Mouse (Mus musculus) ovary, adult 18-20 months (tissue): ENCODE measurements at regions not wholly inside any gene's neighbourhood (a gene's known extent, or its start where the extent isn't known, plus 50 kb on each side); places are given as distances from the start of the nearest gene placed in this dataset.

ENCODE experiments used
- DNase-seq: peaks from one replicate; pipeline ENCODE4 v3.0.0; 2022; ENCODE audit warnings: low spot score, mixed read lengths

DNA sequence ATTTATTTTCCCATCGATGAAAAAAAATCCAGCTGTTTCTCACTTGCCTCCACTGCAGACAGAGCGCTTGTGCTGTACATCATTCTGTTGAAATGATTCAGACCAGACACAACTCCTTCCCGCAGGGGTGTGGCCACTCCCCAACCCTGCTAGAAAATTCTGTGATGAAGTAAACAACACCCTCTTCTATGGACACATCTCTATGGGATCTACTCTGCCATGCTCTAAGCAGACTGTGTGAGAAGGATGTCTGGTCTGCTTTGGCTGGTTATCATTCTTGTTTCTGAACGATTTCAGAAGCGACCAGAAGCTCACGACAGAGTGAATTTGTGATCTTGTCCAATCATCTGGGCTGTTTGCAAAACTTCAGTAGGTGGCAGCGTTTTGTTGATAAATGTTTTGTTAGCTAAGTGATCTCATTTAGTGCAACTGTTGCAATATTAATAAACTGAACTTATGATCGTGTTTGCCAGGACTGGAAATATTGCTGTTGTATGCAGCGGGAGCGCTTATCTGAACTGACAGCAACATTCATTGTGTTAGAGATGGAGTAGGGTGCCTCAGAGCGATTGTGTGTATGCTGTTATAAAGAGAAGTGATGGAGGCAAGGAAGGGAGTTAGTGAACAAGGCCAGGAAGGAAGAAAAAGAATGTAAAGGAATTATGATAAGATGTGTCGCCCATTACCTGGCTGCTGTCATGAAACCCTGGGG lies 605.2 kb upstream of the Nox3 start:
- DNase-seq, result no peak

DNA sequence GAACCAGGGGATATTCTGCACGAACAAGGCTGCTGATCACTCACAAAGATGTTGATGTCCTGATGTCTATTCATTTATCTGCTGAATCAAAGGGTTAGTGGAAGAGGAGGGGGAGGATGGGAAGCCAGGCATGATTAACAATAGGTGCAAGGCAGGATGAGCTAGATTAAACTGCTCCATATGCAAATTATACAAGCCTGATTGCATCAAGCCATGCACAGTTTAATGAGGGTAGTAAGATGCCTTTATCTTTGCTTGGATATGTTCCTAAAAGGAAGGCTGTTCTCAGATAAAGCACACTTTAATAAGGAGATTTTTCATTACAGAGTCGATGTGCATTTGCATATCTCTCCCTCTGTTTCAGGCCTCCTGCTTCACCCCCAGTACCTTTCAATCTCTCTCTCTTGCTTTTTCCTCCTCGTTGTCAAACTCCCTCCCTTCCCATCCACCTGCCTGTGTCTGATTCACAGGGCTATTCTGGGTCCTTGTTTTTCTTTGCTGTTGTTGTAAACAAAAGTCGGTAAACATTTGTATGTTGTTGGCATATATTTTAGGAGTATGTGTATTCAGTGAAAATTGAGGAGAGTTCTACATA lies 615.8 kb upstream of the Nox3 start:
- no peak for DNase-seq

DNA sequence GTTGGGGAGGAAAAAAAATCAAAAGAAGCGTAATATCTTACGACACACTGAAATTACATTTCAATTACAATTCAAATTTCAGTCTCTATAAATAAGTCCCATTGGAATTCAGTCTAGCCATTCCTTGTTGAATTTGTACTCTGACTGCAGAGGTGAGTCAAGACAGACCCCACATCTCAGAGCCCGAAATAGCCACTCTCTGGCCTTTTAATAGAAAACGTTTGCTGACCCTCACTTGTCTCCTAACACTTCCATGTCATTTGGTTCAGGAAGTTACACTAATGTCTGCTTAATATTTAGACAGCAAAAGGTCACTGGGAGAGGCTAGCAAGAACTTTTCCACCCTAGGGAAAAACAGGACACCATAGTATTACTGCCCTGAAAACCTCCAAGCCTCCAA lies 623.1 kb upstream of the Nox3 start:
- DNase-seq, result no peak

DNA sequence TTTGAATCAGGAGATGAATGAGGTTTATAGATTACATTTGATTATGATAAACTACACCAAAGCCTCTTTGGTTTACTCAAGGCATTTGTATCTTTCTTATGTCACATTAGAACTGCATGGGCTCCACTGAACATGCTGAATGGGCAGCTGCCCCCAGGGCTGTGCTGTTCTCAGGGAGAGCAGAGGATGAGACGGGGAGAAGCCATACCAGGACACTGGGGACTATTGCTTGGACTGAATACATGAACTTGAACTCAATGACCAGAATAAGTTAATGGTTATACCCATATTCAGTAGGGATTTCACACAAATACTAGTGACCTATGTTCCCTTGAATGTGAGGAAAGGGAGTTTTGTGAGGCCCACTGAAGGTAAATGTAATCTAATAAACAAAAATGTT lies 632.7 kb upstream of the Nox3 start:
- DNase-seq, result no peak

DNA sequence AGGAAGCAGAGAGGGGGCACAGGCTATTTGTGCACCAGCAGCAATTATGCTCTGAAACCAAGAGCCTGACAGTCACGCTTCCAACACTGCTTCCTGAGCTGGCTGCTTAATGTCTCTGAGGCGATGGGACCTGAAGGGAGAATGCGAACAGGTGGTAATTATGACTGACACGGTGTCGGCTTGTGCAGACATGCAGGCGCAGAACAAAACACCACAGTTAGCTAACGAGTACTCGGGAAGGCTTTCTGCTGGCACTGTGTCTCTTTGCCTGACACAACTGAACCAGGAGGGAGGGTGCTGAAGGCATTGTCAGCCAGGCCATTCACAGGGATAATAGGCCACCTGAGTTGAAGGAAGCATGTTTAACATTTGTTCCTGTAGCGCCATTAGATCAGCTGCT lies 635.6 kb upstream of the Nox3 start:
- no peak for DNase-seq

DNA sequence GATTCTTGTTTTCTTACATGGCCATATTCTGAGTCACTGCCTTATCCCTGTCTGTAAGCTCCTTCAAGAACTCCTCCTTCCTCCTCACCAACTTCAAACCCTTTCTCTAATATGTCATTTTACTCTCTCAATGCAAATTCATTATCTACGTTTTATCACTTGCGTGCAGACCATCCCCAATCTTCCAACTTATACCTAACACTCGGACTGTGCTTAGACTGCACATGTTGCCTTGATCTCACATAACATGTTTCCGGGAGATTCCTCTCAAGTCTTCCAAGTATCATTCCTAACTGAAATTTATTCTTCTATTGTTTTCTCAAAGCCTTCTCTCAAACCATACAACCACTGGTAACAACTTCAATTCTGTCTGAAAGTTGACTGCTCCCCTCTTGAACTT lies 637.0 kb upstream of the Nox3 start:
- DNase-seq, result no peak

DNA sequence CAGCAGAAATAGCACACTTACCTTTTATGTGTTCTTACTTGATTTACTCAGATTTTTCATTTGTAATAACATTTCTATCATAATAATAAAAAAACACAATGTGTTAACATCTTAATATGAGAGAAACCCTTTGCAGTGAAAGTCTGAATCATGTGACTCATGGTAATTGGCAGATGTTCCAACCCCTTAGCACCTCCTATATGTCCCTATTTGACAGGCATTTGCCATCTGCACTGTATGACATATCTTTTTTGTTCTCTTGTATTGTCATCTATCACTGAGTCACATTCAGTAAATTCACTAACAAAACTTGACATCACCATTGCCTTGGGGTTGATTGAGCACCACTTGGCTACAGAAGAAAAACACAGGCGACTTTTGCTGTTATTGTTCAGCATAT lies 641.1 kb upstream of the Arid1b start:
- no peak for DNase-seq

DNA sequence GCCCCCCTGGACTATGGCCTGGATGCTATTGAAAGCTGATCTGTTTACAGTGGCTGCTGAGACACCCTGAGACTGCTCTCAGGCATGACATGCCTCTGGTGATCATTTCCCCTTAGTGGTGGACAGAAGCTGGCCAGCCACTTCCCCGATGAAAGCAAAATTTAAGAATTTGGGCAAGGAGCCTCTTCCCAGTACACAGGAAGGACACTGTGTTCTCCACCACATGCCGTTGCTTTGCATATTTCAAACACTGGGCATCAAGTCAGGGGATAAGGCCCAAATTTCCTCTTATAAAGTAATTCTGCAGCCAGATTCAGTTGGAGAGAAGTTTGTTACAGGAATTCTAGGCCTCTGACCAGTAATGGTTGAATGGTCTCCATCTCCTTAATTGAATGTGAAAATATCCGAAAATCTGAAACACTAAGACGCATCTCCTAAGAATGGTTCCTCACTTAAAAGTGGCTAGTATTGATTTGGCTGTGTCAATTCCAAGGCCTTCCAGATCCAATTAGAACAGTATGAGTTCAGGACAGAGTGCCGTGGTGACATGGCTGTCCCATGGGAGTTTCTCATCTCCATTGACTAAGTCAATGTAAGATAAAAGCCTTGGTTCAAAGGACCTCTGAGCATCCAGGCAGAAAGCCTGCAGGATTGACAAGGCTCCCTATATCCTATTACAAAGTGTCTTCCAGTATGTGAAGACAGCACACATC lies 638.5 kb upstream of the Arid1b start:
- DNase-seq, result no peak

DNA sequence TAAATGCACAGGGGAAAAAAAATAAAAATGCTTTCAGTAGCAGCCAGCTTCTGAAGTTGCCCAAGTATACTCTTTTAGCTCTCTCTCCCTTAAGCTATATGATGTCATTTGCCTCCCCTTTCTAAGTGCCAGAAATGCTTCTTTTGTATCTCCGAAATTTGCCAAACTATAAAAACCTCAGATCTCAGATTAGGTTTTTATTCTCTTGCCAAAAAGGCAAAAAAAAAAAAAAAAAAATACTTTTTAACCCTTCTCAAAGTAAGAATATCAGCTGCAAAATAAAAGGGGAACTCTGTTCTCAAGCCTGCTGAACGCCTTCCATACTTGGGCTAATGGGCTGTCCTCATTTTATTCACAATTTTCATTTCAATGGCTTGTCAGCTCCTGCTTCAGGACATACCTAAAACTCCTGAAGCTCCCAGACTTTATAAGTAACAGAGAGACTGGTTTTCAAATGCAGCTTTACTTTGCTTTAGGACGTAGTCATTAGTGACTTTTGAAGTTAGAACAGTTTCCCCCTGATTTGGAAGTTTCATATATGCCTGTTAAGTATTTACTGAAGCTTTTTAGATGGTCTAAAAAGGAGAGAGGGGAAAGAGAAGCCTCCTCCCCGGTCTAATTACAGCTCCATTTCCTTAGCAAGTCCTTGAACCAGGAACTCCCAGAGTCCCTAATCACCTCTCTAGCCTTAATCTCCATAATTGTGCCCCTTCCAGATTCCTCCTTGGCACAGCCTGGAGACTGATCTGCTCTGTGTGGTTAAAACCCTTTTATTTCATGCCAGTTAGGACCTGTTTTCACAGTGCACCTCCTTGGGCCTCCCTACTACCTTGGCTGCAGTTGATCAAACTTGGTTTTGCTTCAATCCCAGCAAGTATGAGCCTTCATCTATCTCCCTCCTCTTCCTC lies 633.5 kb upstream of the Arid1b start:
- DNase-seq, result no peak

DNA sequence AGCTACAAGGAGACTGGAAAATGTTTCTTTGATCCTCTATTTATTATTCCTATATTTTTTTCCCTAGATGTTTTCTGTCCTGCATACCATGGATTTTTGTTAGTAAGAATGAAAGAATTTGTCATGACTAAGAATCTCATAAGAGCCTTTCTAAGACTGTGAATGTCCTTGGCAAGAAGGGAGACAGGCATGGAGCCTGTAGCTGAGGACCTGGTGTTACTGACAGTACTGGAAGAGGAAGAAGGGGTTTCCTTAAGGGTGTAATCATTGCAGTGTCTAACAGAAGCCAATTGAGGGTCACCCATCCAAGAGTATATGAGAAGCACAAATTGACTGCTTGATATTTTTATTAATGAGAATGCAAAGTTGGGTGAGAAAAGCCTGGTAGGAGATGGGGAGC lies 628.3 kb upstream of the Arid1b start:
- DNase-seq, result no peak

DNA sequence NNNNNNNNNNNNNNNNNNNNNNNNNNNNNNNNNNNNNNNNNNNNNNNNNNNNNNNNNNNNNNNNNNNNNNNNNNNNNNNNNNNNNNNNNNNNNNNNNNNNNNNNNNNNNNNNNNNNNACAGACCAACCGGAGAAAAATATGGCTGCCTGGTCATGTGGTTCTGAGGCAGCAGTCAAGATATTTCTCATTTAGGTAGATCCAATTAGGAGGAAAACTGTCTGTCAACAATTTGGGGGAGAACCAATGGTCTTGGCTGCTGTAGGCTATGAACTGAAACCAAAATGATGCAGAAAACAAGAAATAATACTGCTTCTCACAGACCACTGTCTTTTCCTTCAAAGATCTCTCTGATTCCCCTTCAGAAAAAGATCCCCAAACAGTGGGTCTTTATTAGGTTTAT lies 613.7 kb upstream of the Arid1b start:
- no peak for DNase-seq

DNA sequence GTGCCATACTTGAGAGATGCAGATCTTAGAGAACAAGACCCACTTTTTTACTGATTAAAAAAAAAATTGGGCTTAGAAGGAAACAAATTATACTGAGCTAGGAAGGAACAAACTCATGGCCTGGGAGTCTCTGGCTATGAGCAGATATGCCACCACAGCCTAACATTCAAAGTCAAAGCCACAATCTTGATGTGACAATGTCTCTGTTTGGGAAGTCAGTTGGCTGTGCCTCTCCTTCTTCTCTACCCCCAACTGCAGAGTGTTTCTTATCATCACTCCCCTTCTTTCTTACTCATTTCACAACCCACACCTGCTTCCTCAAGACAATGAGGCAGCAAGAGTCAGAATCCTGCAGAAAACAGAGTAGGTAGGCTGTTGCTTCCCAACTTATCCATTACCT lies 613.3 kb upstream of the Arid1b start:
- DNase-seq, result no peak

DNA sequence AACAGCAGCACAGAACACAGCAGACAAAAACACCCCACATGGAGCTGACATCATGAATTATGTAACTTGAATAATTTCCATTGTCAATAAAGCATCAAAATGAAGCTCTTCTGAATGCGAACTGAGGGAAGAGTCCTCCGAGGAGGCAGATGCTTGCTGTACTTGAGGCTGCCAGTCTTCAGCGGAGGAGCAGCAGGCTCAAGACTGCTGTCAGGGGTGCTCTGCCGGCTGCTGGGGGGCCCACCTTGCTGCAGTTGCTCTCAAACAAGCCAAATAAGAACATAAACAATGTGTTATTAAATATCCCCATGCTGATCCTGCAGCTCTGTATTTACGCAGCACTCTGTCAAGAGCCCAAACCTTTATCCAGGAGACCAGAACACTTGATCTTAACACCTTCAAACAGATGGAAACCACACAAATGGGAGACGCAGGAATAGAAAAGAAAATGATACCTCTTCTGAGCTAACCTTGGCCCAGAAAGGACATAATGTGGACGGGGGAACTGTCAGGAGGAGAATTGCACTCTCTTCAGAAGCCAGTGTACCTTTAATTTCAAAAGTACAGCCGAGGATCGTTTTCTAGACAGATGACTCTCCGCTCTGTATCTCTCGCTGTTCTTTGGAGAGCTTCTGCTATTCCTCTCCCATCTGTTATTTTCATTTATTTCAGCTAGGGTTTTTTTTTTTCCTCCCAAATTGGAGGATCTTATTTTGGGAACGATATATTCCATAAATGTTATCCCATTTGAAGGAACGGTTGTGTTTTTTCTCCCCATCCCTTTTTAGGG lies 612.0 kb upstream of the Arid1b start:
- DNase-seq, result no peak

DNA sequence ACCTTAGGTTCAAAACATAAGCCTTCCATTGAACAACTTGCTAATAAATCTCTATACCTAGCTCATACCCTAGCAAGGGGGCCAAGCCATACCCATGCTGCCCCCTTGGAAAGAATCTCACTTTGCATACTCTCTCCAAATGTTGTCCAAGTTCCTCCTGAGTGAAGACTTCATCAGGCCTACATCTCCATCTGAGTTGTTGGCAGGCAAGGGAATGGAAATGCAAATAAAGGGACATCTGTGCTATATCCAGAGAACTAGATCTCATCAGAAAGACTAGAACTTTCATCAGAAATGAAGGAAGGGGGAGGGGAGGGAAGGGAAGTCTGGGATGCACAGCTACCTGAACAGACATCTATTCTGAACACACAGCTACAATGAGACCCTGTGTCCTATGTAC lies 611.4 kb upstream of the Arid1b start:
- no peak for DNase-seq

DNA sequence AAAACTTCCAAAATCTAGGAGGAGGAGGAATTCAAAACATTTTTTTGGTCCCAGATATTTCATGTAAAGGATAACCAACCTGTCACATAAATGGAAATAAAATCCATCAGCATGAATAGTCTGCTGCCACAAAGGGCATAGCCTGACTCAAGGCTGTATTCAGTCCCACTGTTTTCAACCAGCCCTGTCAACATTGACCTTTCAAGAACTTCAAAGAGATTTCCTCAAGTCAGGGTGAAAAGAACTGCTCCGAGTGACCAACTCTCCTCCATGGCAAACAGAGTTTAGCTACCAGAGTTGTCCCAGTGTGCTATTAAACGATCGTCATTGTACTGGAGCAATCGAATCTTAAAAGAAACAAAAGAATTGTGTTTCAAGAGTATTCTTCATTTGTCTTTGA lies 606.5 kb upstream of the Arid1b start:
- DNase-seq, result no peak

DNA sequence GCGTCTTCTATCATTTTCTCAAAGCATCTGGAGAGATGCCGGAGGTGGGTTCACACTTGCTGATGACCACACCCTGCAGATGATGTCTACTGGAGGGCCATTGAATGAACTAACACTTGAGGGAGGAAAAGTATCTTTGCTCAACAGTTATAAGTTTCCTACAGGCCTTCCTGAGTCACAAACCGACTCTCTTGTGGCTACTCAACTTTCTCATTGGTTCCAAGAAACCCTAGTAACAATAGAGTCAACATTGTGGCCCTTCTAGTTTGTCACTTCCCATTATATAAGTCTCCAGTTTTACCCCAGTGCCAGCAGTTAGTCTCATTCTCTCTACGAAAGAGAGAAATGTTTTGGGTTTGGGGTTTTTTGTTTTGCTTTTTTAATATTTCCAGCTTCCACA lies 604.1 kb upstream of the Arid1b start:
- DNase-seq, result no peak

DNA sequence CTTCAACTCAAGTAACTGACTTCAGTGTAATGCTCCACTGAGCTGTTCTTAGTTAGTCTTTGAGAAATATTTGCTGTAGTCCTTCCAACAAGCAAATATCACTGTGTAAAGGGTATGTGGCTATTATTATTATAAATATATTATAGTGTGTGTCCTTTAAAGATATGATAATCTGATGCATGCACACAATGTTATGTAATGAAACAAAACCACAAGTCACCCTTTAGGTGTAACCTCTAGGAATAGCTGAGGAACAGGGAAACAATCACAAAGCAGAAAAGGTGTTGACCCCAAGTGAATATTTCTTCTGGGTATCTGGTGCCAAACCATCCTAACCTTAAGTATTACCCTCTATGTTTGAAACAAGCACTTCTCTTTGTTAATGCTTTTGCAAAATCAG lies 603.6 kb upstream of the Arid1b start:
- no peak for DNase-seq

DNA sequence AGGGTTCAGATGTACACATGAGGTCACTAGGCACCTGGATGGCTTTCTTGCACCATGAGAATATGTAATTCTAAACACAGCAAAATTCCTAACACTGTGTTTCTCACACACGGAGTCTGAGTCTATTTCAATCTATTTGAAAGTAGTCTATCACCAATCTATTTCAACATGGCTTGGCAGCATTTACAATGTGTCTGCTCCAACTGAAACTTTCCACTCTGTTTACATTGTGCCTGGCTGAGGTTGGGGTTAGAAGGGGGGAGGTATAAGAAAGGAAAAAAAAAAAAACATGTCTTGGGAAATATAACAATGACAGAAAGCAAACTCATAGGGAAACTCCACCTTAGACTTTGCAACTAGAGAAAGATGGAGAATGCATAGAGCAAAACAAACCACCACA lies 602.9 kb upstream of the Arid1b start:
- DNase-seq, result no peak

DNA sequence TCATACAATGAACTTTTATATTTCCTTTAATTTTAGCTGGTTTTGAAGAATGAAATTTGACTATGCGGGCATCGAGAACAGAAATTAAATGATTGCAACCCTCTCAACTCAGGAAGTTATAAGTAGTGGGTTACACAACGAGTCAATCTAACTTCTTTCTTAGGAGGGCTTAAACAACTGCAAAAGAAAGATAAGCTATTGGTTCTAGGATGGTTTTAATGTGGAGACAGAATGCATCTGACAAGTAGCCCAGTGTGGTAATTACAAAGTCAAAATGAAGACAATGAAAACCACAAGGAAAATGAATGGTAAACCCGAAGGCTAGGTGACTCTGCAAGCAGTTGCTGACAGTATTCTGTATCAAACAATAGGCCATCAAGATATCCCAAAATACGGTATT lies 598.0 kb upstream of the Arid1b start:
- DNase-seq, result no peak

DNA sequence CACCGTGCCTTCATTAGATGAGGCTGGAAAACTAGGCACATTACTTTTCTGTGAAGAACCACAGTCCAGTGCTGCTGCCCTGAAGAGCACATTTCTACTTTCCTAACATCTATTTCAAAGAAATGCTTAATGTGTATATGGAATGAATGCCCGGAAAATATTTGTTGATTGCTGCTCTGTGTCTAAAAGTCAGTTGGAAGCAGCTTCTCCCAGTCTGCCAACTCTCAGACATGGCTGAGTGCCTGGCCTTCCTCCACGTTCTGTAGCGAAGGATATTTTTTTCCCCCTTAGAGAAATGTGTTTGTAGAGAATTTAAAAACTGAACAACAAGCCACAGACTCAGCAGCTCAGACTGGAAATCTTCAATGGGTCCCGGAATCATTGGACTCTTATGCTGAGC lies 576.4 kb upstream of the Arid1b start:
- DNase-seq, result no peak

DNA sequence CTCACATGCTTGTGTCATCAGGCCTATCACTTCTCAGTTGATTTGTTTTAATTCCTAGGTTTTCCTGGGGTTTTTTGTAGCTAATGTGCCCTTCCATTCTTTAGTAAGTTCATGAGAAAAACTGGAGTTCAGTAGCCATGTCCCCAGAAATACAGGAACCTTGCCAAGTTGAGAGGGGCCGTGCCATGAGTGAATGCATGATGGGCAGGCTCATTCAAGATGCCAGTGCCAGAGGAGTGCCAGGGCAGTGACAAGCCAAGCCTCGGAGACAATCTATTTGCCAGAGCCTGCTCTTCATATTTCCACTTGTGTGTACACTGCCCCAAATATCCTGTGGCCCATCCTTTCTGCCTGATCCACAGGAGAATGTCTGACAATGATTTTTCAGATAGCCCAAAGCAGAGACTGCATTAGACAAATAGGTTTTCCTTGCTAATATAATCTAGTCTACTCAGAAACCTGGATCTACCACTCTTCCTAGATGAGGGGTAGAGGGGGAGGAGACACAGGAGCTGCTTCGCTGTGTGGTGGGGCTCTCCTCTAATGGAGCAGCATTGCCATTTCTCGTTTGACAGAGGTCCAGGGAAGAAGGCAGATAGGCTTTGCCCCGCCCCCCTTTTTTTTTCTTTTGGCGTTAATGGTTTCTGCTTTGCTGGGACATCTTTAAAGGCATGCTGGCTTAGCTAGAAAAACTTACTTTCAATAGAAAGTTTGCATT lies 569.5 kb upstream of the Arid1b start:
- no peak for DNase-seq
